Mouse (Mus musculus): ENCODE data around the gene Angptl8.

GRCm38 (mm10) chr9:21851084-21851483 is 15.8 kb downstream of the Angptl8 start:
- TF ChIP-seq POLR2A (IDR thresholded peaks at IDR 0.05; ENCODE audit: extremely low read depth, insufficient read depth, low read length): no peak
- TF ChIP-seq CTCF (IDR thresholded peaks at IDR 0.05; ENCODE audit: low read depth, low read length): no peak

Data from liver, adult 2 months (tissue).